Mouse (Mus musculus) cortical plate, adult 2 months (tissue): ENCODE data around the gene Smoc1.

Experiments used
- CTCF ChIP-seq: fragments of 200-500 bp; IDR thresholded peaks from 2 replicates; pipeline ENCODE4 v1.5.1; 2011; ENCODE audit warnings: mild to moderate bottlenecking, control low read depth, low read length; ENCODE audit not compliant: insufficient read depth; ENCODE audit errors: extremely low read depth
- POLR2A ChIP-seq: fragments of 200-500 bp; IDR thresholded peaks from 2 replicates; pipeline ENCODE4 v1.6.1; 2011; ENCODE audit warnings: mild to moderate bottlenecking, low read length, control low read depth; ENCODE audit not compliant: insufficient read depth; ENCODE audit errors: extremely low read depth

- TF ChIP-seq CTCF (no peak), POLR2A (no peak)
Measured at GRCm38 (mm10) chr12:81159947-81160346, 133.3 kb downstream of the Smoc1 start.
